Mouse (Mus musculus): ENCODE data around the gene Prkar1b.

- no peak for TF ChIP-seq CTCF (IDR thresholded peaks at IDR 0.05; ENCODE audit: low read depth)
- no peak for TF ChIP-seq EP300 (IDR thresholded peaks at IDR 0.05; ENCODE audit: low read depth)
Observed at GRCm38 (mm10) chr5:138971405-138971804, 178.4 kb downstream of the Prkar1b start.

Measured in liver, postnatal 0 days (tissue).